Mouse (Mus musculus) inflammation-experienced regulatory T-cells, adult 6 months (primary cell): ENCODE data around the gene Coq8a. TPM values are rescaled to one million over a fixed set of nuclear protein-coding genes. Genes with fewer than 3 reads are reported as not detected.

ENCODE experiments used
- polyA plus RNA-seq, 3 experiments: library from polyadenylated mRNA; unstranded; fragments of 100-300 nt; shearing (Covaris generic); gene quantifications; one replicate each; pipeline ENCODE4 v1.2.1; 2017

Coq8a gene
- polyA plus RNA-seq, 3 experiments from 2014 or later, result 25.8 to 50.3 (median 43.8) TPM

Other genes with a start within 250 kb of the Coq8a start
- under 1 TPM in 2 of 3 experiments, not detected in 1; 0.16 to 0.83 TPM for gene Cdc42bpa, start 239.1 kb downstream of the Coq8a start, polyA plus RNA-seq
- 100 to 1,000 TPM in 2 of 3 experiments, 10 to 100 TPM in 1; 83.5 to 124 (median 120) TPM for gene Psen2, start 63.8 kb upstream of the Coq8a start, polyA plus RNA-seq
- 10 to 100 TPM; 25.3 to 58.2 (median 55.2) TPM for gene Itpkb, start 130.9 kb upstream of the Coq8a start, polyA plus RNA-seq